Comparison of ENCODE assay signal across 1 mouse cellular context in the genomic region with DNA sequence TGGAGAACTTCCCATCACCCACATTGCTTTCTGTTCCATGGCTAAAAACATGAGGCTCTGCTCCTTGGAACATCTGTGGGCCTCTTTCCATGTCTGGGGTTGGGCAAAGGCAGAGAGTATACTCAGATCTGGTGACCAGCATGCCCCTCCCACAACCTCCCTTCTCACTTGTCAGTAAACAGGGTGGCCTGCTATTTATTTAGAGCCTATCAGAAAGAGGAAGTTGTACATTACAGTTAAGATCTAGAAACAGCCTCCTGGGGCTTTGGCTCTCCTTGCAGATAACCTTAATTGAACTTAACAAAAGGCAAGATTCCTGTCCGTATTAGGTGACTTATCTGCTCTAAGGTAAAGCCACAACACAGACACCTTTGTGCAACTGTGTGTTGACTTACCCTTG.
A peak's percentile ranks its signal among the peaks of the same experiment; 100 is the strongest.
TF ChIP-seq lines count a peak whose summit lies in the region.

No protein-coding gene starts in this region.

TF ChIP-seq in MEL, 35 proteins besides CTCF, POLR2A, EP300 and RAD21 (continued from another document):
- no peak; the same call in 1 of the 2 replicates for TF ChIP-seq MYC (IDR thresholded peaks at IDR 0.05; ENCODE audit: low read depth, low read length)
- TF ChIP-seq E2F4 (IDR thresholded peaks at IDR 0.05; ENCODE audit: borderline replicate concordance, low read depth, low read length): no peak
- no peak; the same call in 1 of the 2 replicates for TF ChIP-seq MEF2A (IDR thresholded peaks at IDR 0.05; ENCODE audit: extremely low read depth, insufficient replicate concordance, low read depth, low read length, poor library complexity, severe bottlenecking)
- no peak for TF ChIP-seq ZKSCAN1 (IDR thresholded peaks at IDR 0.05; ENCODE audit: low read depth, low read length)
- no peak for TF ChIP-seq GABPA (IDR thresholded peaks at IDR 0.05; ENCODE audit: low read depth, low read length)
- no peak for TF ChIP-seq UBTF (IDR thresholded peaks at IDR 0.05; ENCODE audit: borderline replicate concordance, insufficient read depth, low read depth, low read length)
- 0 out of 2 replicates have a peak, but pooled peaks have one; percentile 45 for TF ChIP-seq POLR2AphosphoS2 (IDR thresholded peaks at IDR 0.05; ENCODE audit: low read length)
- no peak for TF ChIP-seq JUND (IDR thresholded peaks at IDR 0.05; ENCODE audit: low read depth, low read length)
- peak; percentile 86 for TF ChIP-seq ETS1 (IDR thresholded peaks at IDR 0.05; ENCODE audit: low read depth, low read length)
- TF ChIP-seq ZNF384 (IDR thresholded peaks at IDR 0.05; ENCODE audit: low read depth, low read length): no peak
- TF ChIP-seq CHD1 (IDR thresholded peaks at IDR 0.05; ENCODE audit: low read depth, low read length): no peak
- no peak for TF ChIP-seq POLR2AphosphoS5 (IDR thresholded peaks at IDR 0.05; ENCODE audit: borderline replicate concordance, low read depth, low read length)
- peak; percentile 44; the same call in 1 of the 2 replicates for TF ChIP-seq MAX (IDR thresholded peaks at IDR 0.05; ENCODE audit: low read length)
- TF ChIP-seq TAL1 (IDR thresholded peaks at IDR 0.05; ENCODE audit: low read length): no peak
- TF ChIP-seq NELFE (IDR thresholded peaks at IDR 0.05; ENCODE audit: low read depth, low read length): peak; percentile 43; the same call in 1 of the 2 replicates
- TF ChIP-seq BHLHE40 (IDR thresholded peaks at IDR 0.05; ENCODE audit: borderline replicate concordance, low read depth, low read length): no peak; the same call in 1 of the 2 replicates
- TF ChIP-seq CHD2 (IDR thresholded peaks at IDR 0.05; ENCODE audit: low read length): peak; percentile 11; the same call in 1 of the 2 replicates
- TF ChIP-seq ZC3H11A (IDR thresholded peaks at IDR 0.05; ENCODE audit: low read depth, low read length): no peak
- 0 out of 2 replicates have a peak, but pooled peaks have one; percentile 4 for TF ChIP-seq MAFK (IDR thresholded peaks at IDR 0.05; ENCODE audit: borderline replicate concordance, low read depth, low read length)
- no peak for TF ChIP-seq SMC3 (IDR thresholded peaks at IDR 0.05; ENCODE audit: low read depth, low read length)
- TF ChIP-seq TBP (IDR thresholded peaks at IDR 0.05; ENCODE audit: low read depth, low read length): peak; percentile 80
- peak; percentile 87 for TF ChIP-seq GATA1 (IDR thresholded peaks at IDR 0.05; ENCODE audit: low read depth, low read length)
- no peak; the same call in 1 of the 2 replicates for TF ChIP-seq RCOR1 (IDR thresholded peaks at IDR 0.05; ENCODE audit: low read depth, low read length)
- TF ChIP-seq ELF1 (IDR thresholded peaks at IDR 0.05; ENCODE audit: low read depth, low read length): peak; percentile 36; the same call in 1 of the 2 replicates
- TF ChIP-seq HCFC1 (IDR thresholded peaks at IDR 0.05; ENCODE audit: low read depth, low read length): peak; percentile 49; the same call in 1 of the 2 replicates
- peak; percentile 69 for TF ChIP-seq TCF12 (IDR thresholded peaks at IDR 0.05; ENCODE audit: low read depth, low read length)
- no peak for TF ChIP-seq KAT2A (conservative IDR thresholded peaks at IDR 0.05; ENCODE audit: low read depth, low read length)
- peak; percentile 88 for TF ChIP-seq SIN3A (IDR thresholded peaks at IDR 0.05; ENCODE audit: low read length)
- no peak for TF ChIP-seq USF2 (IDR thresholded peaks at IDR 0.05; ENCODE audit: borderline replicate concordance in 1 of 2, insufficient read depth in 1 of 2, low read depth in 1 of 2, low read length in 2 of 2)
